Mouse (Mus musculus): ENCODE data around the gene 4930469K13Rik. TPM values are rescaled to one million over a fixed set of nuclear protein-coding genes. Genes with fewer than 3 reads are reported as not detected.
A peak's percentile ranks its signal among the peaks of the same experiment; 100 is the strongest.

The 4930469K13Rik gene
- polyA plus RNA-seq, 2 experiments, result not detected

DNA sequence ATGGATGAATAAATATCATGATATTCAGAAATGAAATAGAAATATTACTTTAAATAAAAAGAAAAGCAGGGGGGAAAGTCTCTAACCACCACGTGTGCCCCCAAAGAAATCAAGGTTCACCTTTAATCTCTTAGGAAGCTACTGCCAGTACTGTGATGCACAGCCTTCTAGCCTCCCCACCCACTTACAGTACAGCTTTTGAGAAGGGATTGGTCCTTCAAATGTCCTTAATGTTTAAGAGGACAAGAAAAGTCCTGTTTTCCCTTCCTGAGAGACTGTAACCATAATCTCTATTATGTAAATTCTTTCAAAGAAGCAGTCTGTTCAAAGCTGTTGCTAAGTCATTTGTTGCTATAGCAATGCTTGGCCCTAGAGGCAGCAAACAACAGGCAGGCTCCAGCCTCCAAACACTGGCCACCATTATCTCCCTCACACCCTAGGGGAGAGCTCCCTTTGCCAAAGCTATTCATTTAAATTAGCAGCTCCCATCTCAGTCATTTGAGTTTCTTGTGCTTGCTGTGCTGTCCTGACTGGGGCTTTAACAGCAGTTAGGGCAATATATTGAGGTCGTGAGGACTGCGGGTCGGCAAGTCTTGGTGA lies 14.5 kb upstream of the 4930469K13Rik start:
- Histone ChIP-seq H3K36me3 (ENCODE audit: control insufficient read depth, insufficient read depth, low read length) (no peaks in the 10 kb centered on the region), H3K9me3 (ENCODE audit: control insufficient read depth, low read length) (no peaks in the 10 kb centered on the region), H3K9ac (ENCODE audit: low read depth, low read length, severe bottlenecking) (no peak overlapping the region), H3K27me3 (ENCODE audit: control insufficient read depth, insufficient read depth, low read length) (no peaks in the 10 kb centered on the region), H3K4me3 (replicated peaks; ENCODE audit: low read length) (no peak overlapping the region), H3K4me2 (replicated peaks; ENCODE audit: low read depth, low read length, severe bottlenecking) (no peak overlapping the region), H3K27ac (replicated peaks; ENCODE audit: low read depth, low read length) (no peak overlapping the region), H3K4me1 (ENCODE audit: control insufficient read depth, insufficient read depth, low read length) (no peaks in the 10 kb centered on the region)
- DNase-seq (ENCODE audit: low spot score) (peak; percentile 24), ATAC-seq (ENCODE audit: low FRiP score, low read depth) (no peak)
- no peak for TF ChIP-seq POLR2A (IDR thresholded peaks at IDR 0.05; ENCODE audit: borderline replicate concordance, extremely low read depth, insufficient read depth, insufficient read length)
- WGBS, result 38% methylated on average over 4 of the region's 4 CpGs

GRCm38 (mm10) chr11:34111940-34112339 lies 13.6 kb upstream of the 4930469K13Rik start:
- 68% methylated on average over 7 of the region's 7 CpGs for WGBS
- Histone ChIP-seq H3K36me3 (ENCODE audit: control insufficient read depth, insufficient read depth, low read length) (no peaks in the 10 kb centered on the region), H3K27me3 (ENCODE audit: control insufficient read depth, insufficient read depth, low read length) (no peaks in the 10 kb centered on the region), H3K4me3 (replicated peaks; ENCODE audit: low read length) (no peak overlapping the region), H3K27ac (replicated peaks; ENCODE audit: low read depth, low read length) (no peak overlapping the region), H3K4me1 (ENCODE audit: control insufficient read depth, insufficient read depth, low read length) (no peaks in the 10 kb centered on the region), H3K9me3 (ENCODE audit: control insufficient read depth, low read length) (no peaks in the 10 kb centered on the region), H3K4me2 (replicated peaks; ENCODE audit: low read depth, low read length, severe bottlenecking) (no peak overlapping the region), H3K9ac (ENCODE audit: low read depth, low read length, severe bottlenecking) (no peak overlapping the region)
- ATAC-seq (ENCODE audit: low FRiP score, low read depth), result no peak
- DNase-seq (ENCODE audit: low spot score), result no peak
- no peak for TF ChIP-seq POLR2A (IDR thresholded peaks at IDR 0.05; ENCODE audit: borderline replicate concordance, extremely low read depth, insufficient read depth, insufficient read length)

- ATAC-seq (ENCODE audit: low FRiP score, low read depth) (no peak), DNase-seq (ENCODE audit: low spot score) (no peak)
- no peaks in the 10 kb centered on the region for H3K4me1 ChIP-seq (ENCODE audit: control insufficient read depth, insufficient read depth, low read length)
- WGBS, result 95% methylated on average over 1 of the region's 1 CpGs
- H3K9me3 ChIP-seq (ENCODE audit: control insufficient read depth, low read length), result no peaks in the 10 kb centered on the region
- H3K27ac ChIP-seq (replicated peaks; ENCODE audit: low read depth, low read length), result no peak overlapping the region
- H3K36me3 ChIP-seq (ENCODE audit: control insufficient read depth, insufficient read depth, low read length), result no peaks in the 10 kb centered on the region
- no peak overlapping the region for H3K9ac ChIP-seq (ENCODE audit: low read depth, low read length, severe bottlenecking)
- TF ChIP-seq POLR2A (IDR thresholded peaks at IDR 0.05; ENCODE audit: borderline replicate concordance, extremely low read depth, insufficient read depth, insufficient read length), result no peak
- no peak overlapping the region for H3K4me2 ChIP-seq (replicated peaks; ENCODE audit: low read depth, low read length, severe bottlenecking)
- no peaks in the 10 kb centered on the region for H3K27me3 ChIP-seq (ENCODE audit: control insufficient read depth, insufficient read depth, low read length)
- H3K4me3 ChIP-seq (replicated peaks; ENCODE audit: low read length), result no peak overlapping the region
These were observed 10.9 kb upstream of the 4930469K13Rik start for GRCm38 (mm10) chr11:34109260-34109659.

DNA sequence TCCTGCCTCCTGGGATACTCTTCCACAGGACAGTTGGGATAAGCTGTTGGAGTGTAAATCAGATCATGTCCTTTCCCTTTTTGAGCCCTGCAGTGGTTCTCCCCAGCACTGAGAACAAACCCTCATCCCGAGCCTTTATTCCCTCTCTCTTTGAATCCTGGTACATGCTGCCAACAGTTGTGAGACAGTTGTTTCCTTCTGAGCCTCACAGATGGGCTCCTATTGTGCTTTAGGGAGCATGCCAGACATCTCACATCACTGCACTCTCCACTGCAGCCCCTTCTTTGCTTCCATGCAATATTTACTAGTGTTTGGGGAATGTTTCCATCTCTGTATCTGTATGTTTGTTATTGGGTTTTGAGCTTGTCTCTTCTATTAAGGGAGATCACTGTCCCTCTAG lies 6.6 kb upstream of the 4930469K13Rik start:
- Histone ChIP-seq H3K27ac (replicated peaks; ENCODE audit: low read depth, low read length) (no peak overlapping the region), H3K4me2 (replicated peaks; ENCODE audit: low read depth, low read length, severe bottlenecking) (no peak overlapping the region), H3K4me1 (ENCODE audit: control insufficient read depth, insufficient read depth, low read length) (no peaks in the 10 kb centered on the region), H3K36me3 (ENCODE audit: control insufficient read depth, insufficient read depth, low read length) (no peaks in the 10 kb centered on the region), H3K9me3 (ENCODE audit: control insufficient read depth, low read length) (no peaks in the 10 kb centered on the region), H3K4me3 (replicated peaks; ENCODE audit: low read length) (no peak overlapping the region), H3K9ac (ENCODE audit: low read depth, low read length, severe bottlenecking) (no peak overlapping the region), H3K27me3 (ENCODE audit: control insufficient read depth, insufficient read depth, low read length) (no peaks in the 10 kb centered on the region)
- TF ChIP-seq POLR2A (IDR thresholded peaks at IDR 0.05; ENCODE audit: borderline replicate concordance, extremely low read depth, insufficient read depth, insufficient read length), result no peak
- 55% methylated on average over 1 of the region's 1 CpGs for WGBS
- ATAC-seq (ENCODE audit: low FRiP score, low read depth) (no peak), DNase-seq (ENCODE audit: low spot score) (no peak)

DNA sequence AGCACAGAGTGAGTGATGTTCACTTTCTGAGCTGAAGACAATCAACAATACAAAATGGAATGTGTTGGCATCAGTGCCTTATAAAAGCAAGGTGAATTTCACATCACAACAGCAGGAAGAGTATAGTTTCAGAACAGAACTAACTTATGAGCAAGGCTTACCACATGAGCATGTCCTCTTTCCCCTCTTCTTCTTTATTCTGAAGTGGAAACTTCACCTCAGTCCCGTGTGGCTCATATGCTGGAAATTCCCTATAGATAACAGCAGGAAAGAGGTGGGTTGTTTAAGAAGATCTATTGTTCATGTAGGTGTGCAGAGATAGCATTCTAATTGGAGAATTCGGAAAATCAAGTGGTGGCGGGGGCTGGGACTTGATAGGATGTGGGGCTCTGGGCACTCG lies 3.5 kb upstream of the 4930469K13Rik start:
- Histone ChIP-seq H3K36me3 (ENCODE audit: control insufficient read depth, insufficient read depth, low read length) (no peaks in the 10 kb centered on the region), H3K4me2 (replicated peaks; ENCODE audit: low read depth, low read length, severe bottlenecking) (no peak overlapping the region), H3K9ac (ENCODE audit: low read depth, low read length, severe bottlenecking) (no peak overlapping the region), H3K4me3 (replicated peaks; ENCODE audit: low read length) (no peak overlapping the region), H3K4me1 (ENCODE audit: control insufficient read depth, insufficient read depth, low read length) (no peaks in the 10 kb centered on the region), H3K27me3 (ENCODE audit: control insufficient read depth, insufficient read depth, low read length) (no peaks in the 10 kb centered on the region), H3K27ac (replicated peaks; ENCODE audit: low read depth, low read length) (no peak overlapping the region), H3K9me3 (ENCODE audit: control insufficient read depth, low read length) (no peaks in the 10 kb centered on the region)
- ATAC-seq (ENCODE audit: low FRiP score, low read depth), result no peak
- WGBS, result 79% methylated on average over 4 of the region's 4 CpGs
- TF ChIP-seq POLR2A (IDR thresholded peaks at IDR 0.05; ENCODE audit: borderline replicate concordance, extremely low read depth, insufficient read depth, insufficient read length), result no peak
- no peak for DNase-seq (ENCODE audit: low spot score)

GRCm38 (mm10) chr11:34087064-34087463 lies 11.3 kb downstream of the 4930469K13Rik start:
- no peak overlapping the region for H3K27ac ChIP-seq (replicated peaks; ENCODE audit: low read depth, low read length)
- H3K9me3 ChIP-seq (ENCODE audit: control insufficient read depth, low read length), result no peaks in the 10 kb centered on the region
- H3K36me3 ChIP-seq (ENCODE audit: control insufficient read depth, insufficient read depth, low read length), result no peaks in the 10 kb centered on the region
- H3K4me1 ChIP-seq (ENCODE audit: control insufficient read depth, insufficient read depth, low read length), result no peaks in the 10 kb centered on the region
- no peak overlapping the region for H3K4me3 ChIP-seq (replicated peaks; ENCODE audit: low read length)
- H3K9ac ChIP-seq (ENCODE audit: low read depth, low read length, severe bottlenecking), result no peak overlapping the region
- no peaks in the 10 kb centered on the region for H3K27me3 ChIP-seq (ENCODE audit: control insufficient read depth, insufficient read depth, low read length)
- ATAC-seq (ENCODE audit: low FRiP score, low read depth), result peak; percentile 19; the same call in 1 of the 2 replicates
- TF ChIP-seq POLR2A (IDR thresholded peaks at IDR 0.05; ENCODE audit: borderline replicate concordance, extremely low read depth, insufficient read depth, insufficient read length), result no peak
- no peak for DNase-seq (ENCODE audit: low spot score)
- H3K4me2 ChIP-seq (replicated peaks; ENCODE audit: low read depth, low read length, severe bottlenecking), result no peak overlapping the region
- WGBS, result 58% methylated on average over 3 of the region's 3 CpGs
